Mouse (Mus musculus): ENCODE measurements around the gene Alpk1. TPM values are rescaled to one million over a fixed set of nuclear protein-coding genes. Genes with fewer than 3 reads are reported as not detected.

The Alpk1 gene
- total RNA-seq, 1 experiment, result 0.80 TPM

- Histone ChIP-seq H3K9me3 (ENCODE audit: control insufficient read depth, insufficient read depth, low read depth, low read length) (no peaks in the 10 kb centered on the region), H3K4me3 (ENCODE audit: insufficient read depth in 1 of 2, low read depth in 1 of 2, low read length in 2 of 2, poor library complexity in 1 of 2, severe bottlenecking in 1 of 2) (no peak overlapping the region), H3K9ac (ENCODE audit: insufficient read depth, low read depth, low read length, poor library complexity, severe bottlenecking) (no peak overlapping the region), H3K4me1 (ENCODE audit: control insufficient read depth in 2 of 2, insufficient read depth in 2 of 2, low read length in 2 of 2, poor library complexity in 1 of 2) (no peaks in the 10 kb centered on the region), H3K27ac (ENCODE audit: insufficient read depth, low read depth, low read length, poor library complexity, severe bottlenecking) (no peak overlapping the region), H3K36me3 (ENCODE audit: control insufficient read depth, insufficient read depth, low read length, poor library complexity, severe bottlenecking) (no peaks in the 10 kb centered on the region)
- in situ Hi-C loops (cut with MboI; ENCODE audit: low sequenced_read_pairs in 2 of 2, unreplicated experiment in 2 of 2), result no loop called here
- TF ChIP-seq ZC3H11A (IDR thresholded peaks at IDR 0.05; ENCODE audit: borderline replicate concordance, low read depth, low read length) (no peak), HCFC1 (IDR thresholded peaks at IDR 0.05; ENCODE audit: borderline replicate concordance, insufficient read depth, low read length) (no peak), MAFK (IDR thresholded peaks at IDR 0.05; ENCODE audit: insufficient read depth, low read depth, low read length) (no peak), ZNF384 (IDR thresholded peaks at IDR 0.05; ENCODE audit: low read depth, low read length) (no peak), CHD2 (IDR thresholded peaks at IDR 0.05; ENCODE audit: low read depth, low read length) (no peak)
- DNase-seq (ENCODE audit: low read depth, low spot score), result no peak
These were observed 42.5 kb downstream of the Alpk1 start for GRCm38 (mm10) chr3:127737876-127738275.

DNA sequence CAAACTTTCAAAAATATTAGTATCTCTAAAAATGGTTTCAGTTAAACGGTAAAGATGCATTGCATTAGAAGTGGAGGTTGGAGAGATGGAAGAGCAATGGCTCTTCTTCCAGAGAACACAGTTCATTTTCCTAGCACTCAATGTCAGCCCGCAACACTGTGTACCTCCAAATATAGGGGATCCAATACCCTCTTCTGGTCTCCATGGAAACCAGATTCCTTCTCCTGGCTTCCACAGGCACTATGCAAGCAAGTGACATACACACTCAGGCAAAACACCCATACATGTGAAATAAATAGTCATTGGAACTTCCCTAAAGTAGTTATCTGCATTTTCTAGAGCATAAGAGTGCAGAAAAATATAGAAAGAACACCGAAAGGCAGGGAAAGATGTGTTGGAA, 44.9 kb downstream of the Alpk1 start:
- no peak overlapping the region for H3K9ac ChIP-seq (ENCODE audit: insufficient read depth, low read depth, low read length, poor library complexity, severe bottlenecking)
- TF ChIP-seq MAFK (IDR thresholded peaks at IDR 0.05; ENCODE audit: insufficient read depth, low read depth, low read length), result no peak
- TF ChIP-seq ZC3H11A (IDR thresholded peaks at IDR 0.05; ENCODE audit: borderline replicate concordance, low read depth, low read length), result no peak
- TF ChIP-seq CHD2 (IDR thresholded peaks at IDR 0.05; ENCODE audit: low read depth, low read length), result no peak
- TF ChIP-seq ZNF384 (IDR thresholded peaks at IDR 0.05; ENCODE audit: low read depth, low read length), result no peak
- TF ChIP-seq HCFC1 (IDR thresholded peaks at IDR 0.05; ENCODE audit: borderline replicate concordance, insufficient read depth, low read length), result no peak
- H3K27ac ChIP-seq (ENCODE audit: insufficient read depth, low read depth, low read length, poor library complexity, severe bottlenecking), result no peak overlapping the region
- in situ Hi-C loops (cut with MboI; ENCODE audit: low sequenced_read_pairs in 2 of 2, unreplicated experiment in 2 of 2), result no loop called here
- no peaks in the 10 kb centered on the region for H3K36me3 ChIP-seq (ENCODE audit: control insufficient read depth, insufficient read depth, low read length, poor library complexity, severe bottlenecking)
- no peaks in the 10 kb centered on the region for H3K9me3 ChIP-seq (ENCODE audit: control insufficient read depth, insufficient read depth, low read depth, low read length)
- no peak overlapping the region for H3K4me3 ChIP-seq (ENCODE audit: insufficient read depth in 1 of 2, low read depth in 1 of 2, low read length in 2 of 2, poor library complexity in 1 of 2, severe bottlenecking in 1 of 2)
- no peak for DNase-seq (ENCODE audit: low read depth, low spot score)
- H3K4me1 ChIP-seq (ENCODE audit: control insufficient read depth in 2 of 2, insufficient read depth in 2 of 2, low read length in 2 of 2, poor library complexity in 1 of 2), result no peaks in the 10 kb centered on the region

DNA sequence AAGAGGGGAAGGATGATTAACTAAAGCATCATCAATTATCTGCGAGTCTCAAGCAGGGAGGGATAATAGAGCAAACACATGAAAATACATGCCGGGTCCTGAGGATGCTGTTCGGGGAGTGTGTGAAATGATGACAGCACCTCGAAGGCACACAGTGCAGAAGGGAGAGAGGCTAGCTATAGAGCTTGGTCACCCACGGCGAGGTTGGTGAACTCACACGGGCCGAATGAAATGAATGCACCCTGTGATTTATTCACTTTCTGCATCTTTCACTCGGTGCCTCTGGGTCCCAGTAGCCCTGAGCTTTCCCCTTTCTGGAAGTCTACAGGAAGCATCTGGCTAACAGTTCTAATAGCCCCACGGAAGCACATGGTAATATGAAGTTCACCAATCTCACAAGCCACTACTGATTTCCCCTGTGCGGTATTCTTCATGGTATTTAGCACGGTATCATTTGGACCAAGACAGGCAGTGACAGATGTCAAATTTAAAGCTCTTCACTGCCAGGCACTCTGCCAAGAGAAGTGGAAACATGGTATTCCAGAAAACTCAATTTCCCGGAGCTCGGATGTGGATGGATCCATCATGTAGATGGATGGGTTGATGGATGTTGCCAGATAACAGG, 50.7 kb downstream of the Alpk1 start:
- H3K4me1 ChIP-seq (ENCODE audit: control insufficient read depth in 2 of 2, insufficient read depth in 2 of 2, low read length in 2 of 2, poor library complexity in 1 of 2), result no peaks in the 10 kb centered on the region
- H3K9ac ChIP-seq (ENCODE audit: insufficient read depth, low read depth, low read length, poor library complexity, severe bottlenecking), result no peak overlapping the region
- no peaks in the 10 kb centered on the region for H3K9me3 ChIP-seq (ENCODE audit: control insufficient read depth, insufficient read depth, low read depth, low read length)
- H3K27ac ChIP-seq (ENCODE audit: insufficient read depth, low read depth, low read length, poor library complexity, severe bottlenecking), result no peak overlapping the region
- in situ Hi-C loops (cut with MboI; ENCODE audit: low sequenced_read_pairs in 2 of 2, unreplicated experiment in 2 of 2), result no loop called here
- H3K36me3 ChIP-seq (ENCODE audit: control insufficient read depth, insufficient read depth, low read length, poor library complexity, severe bottlenecking), result no peaks in the 10 kb centered on the region
- DNase-seq (ENCODE audit: low read depth, low spot score), result no peak
- TF ChIP-seq CHD2 (IDR thresholded peaks at IDR 0.05; ENCODE audit: low read depth, low read length) (no peak), MAFK (IDR thresholded peaks at IDR 0.05; ENCODE audit: insufficient read depth, low read depth, low read length) (no peak), ZNF384 (IDR thresholded peaks at IDR 0.05; ENCODE audit: low read depth, low read length) (no peak), ZC3H11A (IDR thresholded peaks at IDR 0.05; ENCODE audit: borderline replicate concordance, low read depth, low read length) (no peak), HCFC1 (IDR thresholded peaks at IDR 0.05; ENCODE audit: borderline replicate concordance, insufficient read depth, low read length) (no peak)
- H3K4me3 ChIP-seq (ENCODE audit: insufficient read depth in 1 of 2, low read depth in 1 of 2, low read length in 2 of 2, poor library complexity in 1 of 2, severe bottlenecking in 1 of 2), result no peak overlapping the region

DNA sequence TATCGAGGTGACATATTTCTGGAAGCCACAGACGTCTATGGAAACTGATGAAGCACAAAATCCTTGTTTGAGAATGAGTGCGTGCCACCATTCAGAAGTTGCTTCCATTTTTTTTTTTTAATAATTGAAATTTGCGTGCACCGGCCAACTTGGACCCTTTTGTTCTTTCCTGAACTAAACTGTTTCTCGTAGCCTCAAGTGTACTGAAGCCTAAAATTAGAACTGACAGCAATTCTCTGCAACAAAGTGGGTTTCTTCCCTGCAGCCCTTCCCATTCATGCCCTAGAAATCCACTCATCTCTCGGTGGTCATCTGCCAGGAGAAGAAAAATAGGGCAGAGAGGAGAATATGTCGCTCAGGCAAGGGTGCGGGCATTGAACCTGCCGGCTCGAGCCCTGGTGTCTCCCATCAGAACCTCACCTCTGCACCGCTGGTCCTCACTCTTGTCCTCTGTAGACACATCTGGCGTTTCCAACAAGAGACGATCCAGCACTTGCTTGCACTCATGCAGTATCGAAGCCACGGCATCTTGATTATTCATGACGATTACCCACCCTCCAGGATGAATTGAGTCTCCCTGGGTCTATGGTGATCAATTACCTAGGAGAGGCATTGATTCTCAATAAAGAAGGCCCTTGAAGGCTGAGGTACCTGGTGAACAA, 51.3 kb downstream of the Alpk1 start:
- no peaks in the 10 kb centered on the region for H3K36me3 ChIP-seq (ENCODE audit: control insufficient read depth, insufficient read depth, low read length, poor library complexity, severe bottlenecking)
- H3K4me1 ChIP-seq (ENCODE audit: control insufficient read depth in 2 of 2, insufficient read depth in 2 of 2, low read length in 2 of 2, poor library complexity in 1 of 2), result no peaks in the 10 kb centered on the region
- in situ Hi-C loops (cut with MboI; ENCODE audit: low sequenced_read_pairs in 2 of 2, unreplicated experiment in 2 of 2), result no loop called here
- no peak for DNase-seq (ENCODE audit: low read depth, low spot score)
- no peaks in the 10 kb centered on the region for H3K9me3 ChIP-seq (ENCODE audit: control insufficient read depth, insufficient read depth, low read depth, low read length)
- H3K4me3 ChIP-seq (ENCODE audit: insufficient read depth in 1 of 2, low read depth in 1 of 2, low read length in 2 of 2, poor library complexity in 1 of 2, severe bottlenecking in 1 of 2), result no peak overlapping the region
- no peak overlapping the region for H3K9ac ChIP-seq (ENCODE audit: insufficient read depth, low read depth, low read length, poor library complexity, severe bottlenecking)
- H3K27ac ChIP-seq (ENCODE audit: insufficient read depth, low read depth, low read length, poor library complexity, severe bottlenecking), result no peak overlapping the region
- no peak for TF ChIP-seq MAFK (IDR thresholded peaks at IDR 0.05; ENCODE audit: insufficient read depth, low read depth, low read length)
- no peak for TF ChIP-seq HCFC1 (IDR thresholded peaks at IDR 0.05; ENCODE audit: borderline replicate concordance, insufficient read depth, low read length)
